Mouse (Mus musculus): ENCODE data around the gene Ints7.

GRCm38 (mm10) chr1:191647590-191647989 is 72.2 kb downstream of the Ints7 start:
- TF ChIP-seq POLR2A (IDR thresholded peaks at IDR 0.05; ENCODE audit: low read depth, low read length), result no peak
- TF ChIP-seq CTCF (IDR thresholded peaks at IDR 0.05; ENCODE audit: borderline replicate concordance, insufficient read depth, low read length), result no peak

Measured in embryonic fibroblast, embryonic 13.5 days (primary cell).